Mouse (Mus musculus) bone marrow macrophage, adult 2 months (primary cell): ENCODE results near the gene Mgst2.

ENCODE experiments used
- CTCF ChIP-seq: IDR thresholded peaks from 2 replicates; pipeline ENCODE4 v1.5.1; 2012; ENCODE audit warnings: low read depth, mild to moderate bottlenecking, low read length, moderate library complexity
- POLR2A ChIP-seq: IDR thresholded peaks from 2 replicates; pipeline ENCODE4 v1.6.1; 2012; ENCODE audit warnings: mild to moderate bottlenecking, low read depth, low read length, borderline replicate concordance

- TF ChIP-seq CTCF (peak; percentile 66; the same call in 1 of the 2 replicates), POLR2A (no peak)
Observed at GRCm38 (mm10) chr3:51673408-51674086, 13.4 kb downstream of the Mgst2 start.
